Mouse (Mus musculus) forebrain, embryonic 11.5 days (tissue): Measurements from ENCODE around the gene Afap1. TPM values are rescaled to one million over a fixed set of nuclear protein-coding genes. Genes with fewer than 3 reads are reported as not detected.

ENCODE experiments used
- ATAC-seq: fragments of 200-750 bp; cut with Nextera tagmentation; replicated peaks from 2 replicates; pipeline ENCODE4 v1.8.0; 2017; ENCODE audit warnings: moderate TSS enrichment; ENCODE audit not compliant: low FRiP score
- DNase-seq: peaks from one replicate; pipeline ENCODE4 v3.0.0-alpha.2; 2017; ENCODE audit warnings: low spot score
- H3K27ac ChIP-seq: fragments of 300-500 bp; sonication (generic); 2 replicates; pipeline ENCODE4 v1.5.1; 2014; ENCODE audit warnings: low read depth, low read length
- H3K27me3 ChIP-seq: fragments of 300-500 bp; sonication (generic); 2 replicates; pipeline ENCODE4 v1.6.1; 2014; ENCODE audit warnings: mild to moderate bottlenecking, low read length, mixed read lengths; ENCODE audit not compliant: control insufficient read depth, insufficient read depth
- H3K36me3 ChIP-seq: fragments of 300-500 bp; sonication (generic); 2 replicates; pipeline ENCODE4 v1.6.1; 2014; ENCODE audit warnings: mild to moderate bottlenecking, low read length, moderate library complexity, mixed read lengths; ENCODE audit not compliant: control insufficient read depth, insufficient read depth
- H3K4me1 ChIP-seq: fragments of 300-500 bp; sonication (generic); replicated peaks from 2 replicates; pipeline ENCODE4 v1.6.1; 2014; ENCODE audit warnings: low read length, mixed read lengths; ENCODE audit not compliant: control insufficient read depth, insufficient read depth
- H3K4me2 ChIP-seq: fragments of 300-500 bp; sonication (generic); 2 replicates; pipeline ENCODE4 v1.6.1; 2014; ENCODE audit warnings: low read depth, mild to moderate bottlenecking, low read length, moderate library complexity, mixed read lengths; ENCODE audit not compliant: severe bottlenecking
- H3K4me3 ChIP-seq: fragments of 300-500 bp; sonication (generic); 2 replicates; pipeline ENCODE4 v1.5.1; 2014; ENCODE audit warnings: low read depth, low read length
- H3K9ac ChIP-seq: fragments of 300-500 bp; sonication (generic); 2 replicates; pipeline ENCODE4 v1.6.1; 2014; ENCODE audit warnings: low read length
- H3K9me3 ChIP-seq: fragments of 300-500 bp; sonication (generic); 2 replicates; pipeline ENCODE4 v1.6.1; 2016; ENCODE audit warnings: low read length, mixed read lengths; ENCODE audit not compliant: control insufficient read depth
- WGBS: fragments of 180-500 bp; shearing (Covaris S2); extraction: QIAGEN DNeasy Blood & Tissue Kit; methylation state at CpG from one replicate; pipeline ENCODE4 v1.1.7; 2014; 5-methylcytosine and 5-hydroxymethylcytosine counted together
- polyA plus RNA-seq: library from polyadenylated mRNA; unstranded; fragments of >200 nt; fragmentation: Nextera tagmentation; extraction: Ambion mirVana; gene quantifications from 2 replicates; pipeline ENCODE4 v1.2.1, GENCODE M21; 2014

Afap1 gene
- polyA plus RNA-seq, 1 experiment from 2014 or later, result 32.5 TPM

DNA sequence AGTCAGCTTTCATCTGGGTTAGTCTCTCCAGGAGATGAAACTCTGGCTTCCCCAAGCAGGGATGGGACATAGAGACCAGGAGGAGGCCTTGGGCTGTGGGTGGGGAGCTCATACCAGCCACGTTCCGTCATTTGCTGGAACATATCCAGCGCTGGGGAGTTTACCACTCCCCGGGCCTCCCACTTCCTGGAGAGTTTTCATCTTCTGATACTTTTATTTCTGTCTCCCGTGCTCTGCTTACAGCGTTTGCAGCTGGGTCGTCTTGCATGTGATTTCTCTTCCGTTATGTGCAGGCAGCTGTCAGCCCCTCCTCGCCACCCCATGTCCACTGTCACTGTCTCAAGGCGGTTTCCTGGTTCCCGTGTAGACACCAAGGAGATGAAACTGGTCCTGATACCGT, 80.7 kb downstream of the Afap1 start:
- no peak overlapping the region for H3K4me3 ChIP-seq
- WGBS, result 88% methylated on average over 12 of the region's 12 CpGs
- no peak overlapping the region for H3K27ac ChIP-seq
- H3K36me3 ChIP-seq, result no peaks in the 10 kb centered on the region
- no peak for ATAC-seq
- DNase-seq, result no peak
- H3K4me1 ChIP-seq, result no peaks in the 10 kb centered on the region
- no peak overlapping the region for H3K9ac ChIP-seq
- H3K9me3 ChIP-seq, result no peaks in the 10 kb centered on the region
- H3K27me3 ChIP-seq, result no peaks in the 10 kb centered on the region
- H3K4me2 ChIP-seq, result no peak overlapping the region

DNA sequence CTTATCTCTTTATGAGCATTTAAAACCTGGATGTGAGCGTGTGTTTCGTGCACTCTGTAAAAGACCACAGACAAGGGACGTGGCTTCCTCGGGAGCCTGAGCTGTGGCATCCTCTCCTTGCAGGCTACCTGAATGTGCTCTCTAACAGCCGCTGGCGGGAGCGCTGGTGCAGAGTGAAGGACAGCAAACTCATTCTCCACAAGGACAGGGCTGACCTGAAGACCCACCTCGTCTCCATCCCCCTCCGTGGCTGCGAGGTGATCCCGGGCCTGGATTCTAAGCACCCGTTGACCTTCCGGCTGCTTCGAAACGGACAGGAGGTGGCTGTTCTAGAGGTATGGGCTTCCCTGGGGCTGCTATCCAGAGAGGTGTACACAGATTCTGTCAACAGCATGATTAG, 81.1 kb downstream of the Afap1 start:
- Histone ChIP-seq H3K27ac (no peak overlapping the region), H3K9ac (no peak overlapping the region), H3K4me1 (no peaks in the 10 kb centered on the region), H3K27me3 (no peaks in the 10 kb centered on the region), H3K4me2 (no peak overlapping the region), H3K9me3 (no peaks in the 10 kb centered on the region), H3K4me3 (no peak overlapping the region), H3K36me3 (no peaks in the 10 kb centered on the region)
- ATAC-seq (no peak), DNase-seq (no peak)
- 91% methylated on average over 15 of the region's 15 CpGs for WGBS

DNA sequence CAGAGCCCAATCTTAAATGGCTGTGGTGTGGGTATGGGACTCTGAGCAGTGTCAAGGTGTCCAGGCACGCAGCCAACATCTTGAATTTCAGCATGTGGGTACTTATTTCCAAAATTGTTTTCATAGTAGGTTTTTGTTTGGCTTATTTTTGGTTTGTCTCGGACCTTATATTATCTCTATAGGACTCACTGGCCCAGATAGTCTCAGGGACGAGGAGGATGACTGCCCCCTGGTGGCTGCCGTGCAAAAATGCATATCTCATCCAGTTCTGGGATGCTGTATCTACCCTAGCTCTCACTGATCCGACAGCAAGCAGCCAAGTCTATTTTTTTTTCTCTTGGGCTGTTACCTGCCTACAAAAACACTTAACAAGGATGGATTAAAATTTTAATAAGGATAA, 82.6 kb downstream of the Afap1 start:
- Histone ChIP-seq H3K4me2 (no peak overlapping the region), H3K4me3 (no peak overlapping the region), H3K27me3 (no peaks in the 10 kb centered on the region), H3K4me1 (no peaks in the 10 kb centered on the region), H3K36me3 (no peaks in the 10 kb centered on the region), H3K27ac (no peak overlapping the region), H3K9me3 (no peaks in the 10 kb centered on the region), H3K9ac (no peak overlapping the region)
- ATAC-seq, result no peak
- WGBS, result 15% methylated on average over 5 of the region's 5 CpGs
- peak; percentile 86 for DNase-seq

DNA sequence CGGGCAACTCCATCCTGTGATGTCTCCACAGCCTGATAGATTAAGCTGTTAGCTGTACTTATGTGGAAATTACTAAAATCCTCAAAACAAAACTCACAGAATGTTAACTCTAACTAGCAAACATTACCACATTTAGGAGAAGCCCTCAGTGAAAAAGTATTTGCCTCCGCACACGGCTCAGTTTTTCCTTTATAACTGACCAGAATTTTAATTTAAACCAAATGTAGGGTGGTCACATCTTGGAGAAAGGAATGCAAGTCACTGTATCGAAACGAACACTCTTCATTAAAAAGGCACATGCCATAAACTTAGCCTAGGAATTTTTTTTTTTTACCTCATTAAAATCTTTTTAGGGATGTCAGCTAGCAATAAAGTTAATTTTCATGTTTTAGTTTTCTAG, 87.4 kb downstream of the Afap1 start:
- H3K9me3 ChIP-seq, result no peaks in the 10 kb centered on the region
- no peaks in the 10 kb centered on the region for H3K4me1 ChIP-seq
- H3K27me3 ChIP-seq, result no peaks in the 10 kb centered on the region
- no peaks in the 10 kb centered on the region; the same call in 1 of the 2 replicates for H3K36me3 ChIP-seq
- H3K4me3 ChIP-seq, result no peak overlapping the region
- no peak for DNase-seq
- no peak overlapping the region for H3K9ac ChIP-seq
- H3K4me2 ChIP-seq, result no peak overlapping the region
- 81% methylated on average over 5 of the region's 5 CpGs for WGBS
- no peak for ATAC-seq
- H3K27ac ChIP-seq, result no peak overlapping the region

DNA sequence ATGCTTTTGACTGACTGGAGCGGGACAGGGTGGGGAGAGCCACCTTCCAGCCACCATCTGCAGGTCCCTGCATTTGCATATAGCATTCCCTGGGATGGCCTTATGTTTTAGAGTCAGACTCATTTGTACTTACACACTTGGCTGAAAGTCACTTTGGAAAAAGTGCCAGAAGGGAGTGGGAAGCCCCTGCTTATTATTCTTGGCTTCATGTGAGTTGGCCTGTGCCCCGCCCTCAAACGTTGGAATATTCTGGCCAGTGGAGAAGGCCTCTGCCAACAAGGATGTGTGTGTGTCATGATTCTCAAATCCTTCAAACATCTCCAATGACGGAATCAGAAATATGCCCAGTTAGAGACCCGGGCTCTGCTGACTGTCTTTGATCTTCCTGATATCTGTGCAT, 88.2 kb downstream of the Afap1 start:
- Histone ChIP-seq H3K4me3 (no peak overlapping the region), H3K36me3 (no peaks in the 10 kb centered on the region; the same call in 1 of the 2 replicates), H3K27me3 (no peaks in the 10 kb centered on the region), H3K27ac (no peak overlapping the region), H3K4me2 (no peak overlapping the region), H3K9me3 (no peaks in the 10 kb centered on the region), H3K4me1 (no peaks in the 10 kb centered on the region), H3K9ac (no peak overlapping the region)
- ATAC-seq, result no peak
- 91% methylated on average over 5 of the region's 5 CpGs for WGBS
- no peak for DNase-seq

DNA sequence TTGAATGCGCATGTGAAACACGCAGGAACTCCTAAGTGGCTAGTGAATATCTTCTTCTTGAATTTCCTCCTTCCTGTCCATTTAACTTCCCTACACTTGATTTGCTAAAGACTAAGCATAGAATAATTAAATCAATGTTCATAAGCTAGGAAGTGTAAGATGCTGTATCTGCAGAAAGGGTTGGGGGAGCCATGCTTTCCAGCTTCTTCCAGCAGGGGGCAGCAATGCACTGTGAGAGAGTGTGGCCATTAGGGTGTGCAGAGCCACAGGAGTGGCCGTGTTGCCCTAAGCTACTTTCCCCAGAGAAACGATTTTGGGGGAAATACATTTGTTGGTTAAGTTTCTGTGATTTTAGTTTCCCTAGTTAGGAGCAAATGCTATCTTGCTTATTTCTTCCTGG, 88.9 kb downstream of the Afap1 start:
- 40% methylated on average over 4 of the region's 4 CpGs for whole genome bisulfite sequencing
- no peaks in the 10 kb centered on the region for H3K9me3 ChIP-seq
- no peak overlapping the region for H3K9ac ChIP-seq
- H3K4me1 ChIP-seq, result no peaks in the 10 kb centered on the region
- H3K36me3 ChIP-seq, result no peaks in the 10 kb centered on the region; the same call in 1 of the 2 replicates
- H3K4me3 ChIP-seq, result no peak overlapping the region
- no peak for ATAC-seq
- no peak overlapping the region for H3K27ac ChIP-seq
- H3K27me3 ChIP-seq, result no peaks in the 10 kb centered on the region
- DNase-seq, result peak; percentile 89
- no peak overlapping the region for H3K4me2 ChIP-seq

DNA sequence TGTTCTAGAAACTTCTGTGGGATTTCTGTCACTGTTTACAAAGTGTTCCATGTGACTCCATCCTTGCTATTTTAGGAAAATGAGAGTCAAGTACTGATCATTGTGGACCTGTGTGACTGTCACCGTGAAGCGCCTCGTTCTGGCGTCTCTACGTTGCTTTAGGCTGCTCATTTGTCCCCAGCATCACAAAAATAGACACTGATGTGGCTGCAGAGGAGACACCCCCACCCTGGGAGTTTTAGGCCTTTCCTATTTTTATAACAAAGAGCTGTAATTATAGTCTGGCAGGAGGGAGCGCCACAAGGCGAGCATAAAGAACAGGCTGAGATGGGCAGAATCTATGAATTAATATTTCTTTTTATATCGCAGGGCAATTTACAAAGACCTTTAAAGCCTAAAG, 92.5 kb downstream of the Afap1 start:
- Histone ChIP-seq H3K9ac (no peak overlapping the region), H3K36me3 (no peaks in the 10 kb centered on the region; the same call in 1 of the 2 replicates), H3K4me1 (no peaks in the 10 kb centered on the region), H3K4me2 (no peak overlapping the region), H3K27me3 (no peaks in the 10 kb centered on the region), H3K27ac (no peak overlapping the region), H3K4me3 (no peak overlapping the region), H3K9me3 (no peaks in the 10 kb centered on the region)
- ATAC-seq (no peak), DNase-seq (no peak)
- WGBS, result 84% methylated on average over 8 of the region's 8 CpGs

DNA sequence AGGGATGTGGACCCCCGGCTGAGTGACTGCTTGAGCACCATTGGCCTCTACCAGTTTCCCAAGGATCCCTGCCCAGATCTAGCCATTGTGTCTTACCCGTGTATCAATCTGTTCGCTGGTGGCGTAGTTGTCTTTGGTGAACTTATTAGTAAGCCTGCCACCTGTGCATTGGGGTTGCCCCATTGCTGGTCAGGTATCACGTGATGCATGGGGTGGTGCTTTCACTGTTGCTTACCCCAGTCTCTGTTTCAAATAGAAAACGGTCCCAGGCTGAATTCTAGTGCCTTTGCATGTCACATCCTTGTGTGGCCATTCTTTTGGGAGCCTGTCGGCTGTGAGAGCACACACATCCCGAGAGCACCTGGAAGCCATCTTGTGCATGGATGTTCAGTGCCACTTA, 95.0 kb downstream of the Afap1 start:
- Histone ChIP-seq H3K4me3 (no peak overlapping the region), H3K9ac (no peak overlapping the region), H3K4me2 (no peak overlapping the region), H3K4me1 (no peaks in the 10 kb centered on the region), H3K27me3 (no peaks in the 10 kb centered on the region), H3K9me3 (no peaks in the 10 kb centered on the region), H3K27ac (no peak overlapping the region), H3K36me3 (no peaks in the 10 kb centered on the region; the same call in 1 of the 2 replicates)
- DNase-seq, result no peak
- WGBS, result 86% methylated on average over 8 of the region's 8 CpGs
- ATAC-seq, result no peak

DNA sequence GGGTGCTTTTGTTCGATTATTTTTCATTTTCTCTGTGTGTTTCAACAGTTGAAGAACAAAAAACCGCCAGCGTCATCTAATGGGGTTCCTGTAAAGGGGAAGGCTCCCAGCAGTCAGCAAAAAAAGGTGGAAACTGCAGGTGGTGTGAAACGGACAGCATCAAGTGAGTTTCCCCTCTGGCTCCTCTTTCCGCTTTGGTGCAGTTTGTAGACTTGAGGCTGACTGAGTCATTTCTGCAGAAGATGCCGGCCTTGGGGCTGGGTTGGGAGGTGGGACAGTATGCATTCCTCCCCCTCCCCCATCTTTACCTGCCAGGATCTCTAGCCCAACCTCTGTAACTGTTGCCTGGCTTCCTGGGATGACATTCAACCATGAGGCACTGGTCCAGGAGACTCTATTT, 96.4 kb downstream of the Afap1 start:
- no peaks in the 10 kb centered on the region for H3K27me3 ChIP-seq

More for the DNA sequence above, 96.4 kb downstream of the Afap1 start:
- H3K4me3 ChIP-seq, result no peak overlapping the region
- H3K36me3 ChIP-seq, result no peaks in the 10 kb centered on the region; the same call in 1 of the 2 replicates
- no peak overlapping the region for H3K4me2 ChIP-seq
- H3K9ac ChIP-seq, result no peak overlapping the region
- DNase-seq, result no peak
- H3K27ac ChIP-seq, result no peak overlapping the region
- ATAC-seq, result no peak
- no peaks in the 10 kb centered on the region for H3K9me3 ChIP-seq
- no peaks in the 10 kb centered on the region for H3K4me1 ChIP-seq
- WGBS, result 73% methylated on average over 6 of the region's 6 CpGs
